Mouse (Mus musculus) limb, embryonic 14.5 days (tissue): Measurements from ENCODE around the gene Tmem88. TPM values are rescaled to one million over a fixed set of nuclear protein-coding genes. Genes with fewer than 3 reads are reported as not detected.

Source experiments
- ATAC-seq: fragments of 200-750 bp; cut with Nextera tagmentation; 2 replicates; pipeline ENCODE4 v1.8.0; 2017; ENCODE audit warnings: low read depth, moderate number of reproducible peaks, moderate TSS enrichment; ENCODE audit not compliant: low FRiP score
- DNase-seq: peaks from one replicate; pipeline ENCODE4 v3.0.0-alpha.2; 2015; ENCODE audit warnings: low spot score
- H3K27ac ChIP-seq: fragments of 300-500 bp; sonication (generic); replicated peaks from 2 replicates; pipeline ENCODE4 v1.5.1; 2014; ENCODE audit warnings: low read depth, mild to moderate bottlenecking, low read length, moderate library complexity, mixed read lengths
- H3K27me3 ChIP-seq: fragments of 300-500 bp; sonication (generic); 2 replicates; pipeline ENCODE4 v1.6.1; 2014; ENCODE audit warnings: low read length, mixed read lengths; ENCODE audit not compliant: control insufficient read depth, insufficient read depth
- H3K36me3 ChIP-seq: fragments of 300-500 bp; sonication (generic); 2 replicates; pipeline ENCODE4 v1.6.1; 2014; ENCODE audit warnings: mild to moderate bottlenecking, low read length, moderate library complexity, mixed read lengths; ENCODE audit not compliant: control insufficient read depth, insufficient read depth
- H3K4me1 ChIP-seq: fragments of 300-500 bp; sonication (generic); 2 replicates; pipeline ENCODE4 v1.6.1; 2014; ENCODE audit warnings: antibody characterized with exemption, low read length, mixed read lengths; ENCODE audit not compliant: control insufficient read depth, insufficient read depth
- H3K4me2 ChIP-seq: fragments of 300-500 bp; sonication (generic); replicated peaks from 2 replicates; pipeline ENCODE4 v1.6.1; 2014; ENCODE audit warnings: low read depth, mild to moderate bottlenecking, low read length, moderate library complexity; ENCODE audit not compliant: severe bottlenecking
- H3K4me3 ChIP-seq: fragments of 300-500 bp; sonication (generic); replicated peaks from 2 replicates; pipeline ENCODE4 v1.5.1; 2014; ENCODE audit warnings: low read length
- H3K9ac ChIP-seq: fragments of 300-500 bp; sonication (generic); 2 replicates; pipeline ENCODE4 v1.6.1; 2014; ENCODE audit warnings: mild to moderate bottlenecking, low read depth, low read length, moderate library complexity; ENCODE audit not compliant: severe bottlenecking
- H3K9me3 ChIP-seq: fragments of 300-500 bp; sonication (generic); 2 replicates; pipeline ENCODE4 v1.6.1; 2016; ENCODE audit warnings: low read length; ENCODE audit not compliant: control insufficient read depth
- POLR2A ChIP-seq: fragments of 200-500 bp; IDR thresholded peaks from 2 replicates; pipeline ENCODE4 v1.8.0; 2012; ENCODE audit warnings: inconsistent platforms, mild to moderate bottlenecking, moderate library complexity, borderline replicate concordance; ENCODE audit not compliant: insufficient read depth, insufficient read length; ENCODE audit errors: extremely low read depth
- WGBS: fragments of 180-500 bp; shearing (Covaris S2); extraction: QIAGEN DNeasy Blood & Tissue Kit; methylation state at CpG from one replicate; pipeline ENCODE4 v1.1.7; 2014; 5-methylcytosine and 5-hydroxymethylcytosine counted together
- polyA plus RNA-seq, 2 experiments: library from polyadenylated mRNA; depleted of rRNA in 1 of 2; stranded (reverse) in 1 of 2; unstranded in 1 of 2; fragments of >200 nt; fragmentation: Nextera tagmentation in 1 of 2; extraction: Ambion mirVana in 1 of 2; gene quantifications; 2 replicates each; pipeline versions ENCODE4 v1.2.1 to v1.2.3; 2012 to 2014

The Tmem88 gene
- polyA plus RNA-seq, 2 experiments, result 17.0 to 18.9 TPM

- Histone ChIP-seq H3K27me3 (no peaks in the 10 kb centered on the region), H3K9ac (peak overlapping the region; percentile 100), H3K36me3 (peaks cover 25% of the 10 kb centered on the region), H3K4me2 (peak overlapping the region; percentile 94), H3K4me3 (peak overlapping the region; percentile 94), H3K27ac (peak overlapping the region; percentile 100), H3K4me1 (peaks cover 46% of the 10 kb centered on the region), H3K9me3 (no peaks in the 10 kb centered on the region)
- TF ChIP-seq POLR2A, result no peak
- under 1% methylated on average over 22 of the region's 22 CpGs for WGBS
- ATAC-seq, result no peak
- peak; percentile 33 for DNase-seq
Measured at GRCm38 (mm10) chr11:69366855-69367615, 31.0 kb downstream of the Tmem88 start.

DNA sequence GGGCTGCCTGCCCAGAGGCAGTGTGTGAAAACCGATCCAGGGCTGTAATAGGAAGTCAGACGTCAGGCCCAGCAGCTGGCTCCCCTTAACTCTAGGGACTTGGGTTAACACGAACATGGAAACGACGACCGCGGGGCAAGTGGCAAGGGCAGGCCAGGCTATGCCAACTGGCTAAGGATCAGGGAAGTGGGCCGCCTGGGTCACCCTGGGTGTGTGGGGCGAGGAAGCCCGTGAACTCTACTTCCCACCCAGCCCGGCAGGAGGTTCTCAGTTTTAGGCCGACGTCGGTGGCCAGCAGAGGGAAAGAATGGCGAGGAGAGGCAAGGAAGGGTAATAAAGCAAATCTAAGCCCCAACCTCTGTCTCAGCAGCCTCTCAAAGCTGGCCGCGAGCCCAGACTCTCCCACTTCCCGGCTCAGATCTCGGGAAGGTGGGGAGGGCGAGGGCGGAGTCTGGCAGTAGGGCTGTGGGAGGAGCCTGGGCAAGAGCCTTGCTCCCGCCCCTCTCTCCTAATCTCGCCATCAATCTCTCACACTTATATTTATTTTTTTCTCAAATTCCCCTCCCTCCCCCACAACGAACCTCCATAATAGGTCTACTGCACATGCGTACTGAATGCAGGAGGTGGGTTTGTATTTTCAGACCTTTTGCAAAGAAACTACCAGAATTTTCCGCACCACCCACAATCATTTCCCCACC is 31.7 kb downstream of the Tmem88 start:
- DNase-seq (peak; percentile 99), ATAC-seq (peak; percentile 86)
- peak; percentile 39; the same call in 1 of the 2 replicates for TF ChIP-seq POLR2A
- Histone ChIP-seq H3K9ac (peak overlapping the region; percentile 61), H3K9me3 (no peaks in the 10 kb centered on the region), H3K27ac (peak overlapping the region; percentile 100), H3K4me1 (peaks cover 40% of the 10 kb centered on the region), H3K4me2 (peak overlapping the region; percentile 94), H3K36me3 (peaks cover 32% of the 10 kb centered on the region), H3K4me3 (peak overlapping the region; percentile 94), H3K27me3 (no peaks in the 10 kb centered on the region)
- under 1% methylated on average over 26 of the region's 26 CpGs for WGBS

DNA sequence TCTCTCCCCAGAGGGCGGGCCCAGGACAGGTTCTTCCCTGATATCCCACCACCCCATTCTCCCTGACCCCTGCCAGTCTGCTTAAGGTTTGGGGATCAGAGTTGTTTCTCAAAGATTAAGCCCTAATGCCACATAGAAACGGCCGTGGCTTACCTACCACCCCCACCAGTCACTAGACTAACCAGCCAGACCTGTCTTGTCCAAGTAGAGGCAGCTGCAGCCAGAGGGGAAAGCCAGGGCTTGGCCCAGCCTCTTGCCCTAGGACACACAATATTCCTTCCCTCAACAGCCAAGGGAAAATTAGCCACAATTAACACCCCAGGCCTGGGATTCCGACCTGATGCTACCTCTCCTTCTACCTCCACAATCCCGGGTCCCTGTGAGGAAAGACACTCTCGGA is 32.3 kb downstream of the Tmem88 start:
- Histone ChIP-seq H3K36me3 (peaks cover 38% of the 10 kb centered on the region), H3K9me3 (no peaks in the 10 kb centered on the region), H3K4me3 (peak overlapping the region; percentile 94), H3K27me3 (no peaks in the 10 kb centered on the region), H3K27ac (peak overlapping the region; percentile 94), H3K9ac (peak overlapping the region; percentile 61), H3K4me1 (peaks cover 35% of the 10 kb centered on the region), H3K4me2 (peak overlapping the region; percentile 94)
- no peak for TF ChIP-seq POLR2A
- DNase-seq, result peak; percentile 15
- no peak for ATAC-seq
- WGBS, result 15% methylated on average over 6 of the region's 6 CpGs

GRCm38 (mm10) chr11:69364910-69365309 is 33.1 kb downstream of the Tmem88 start:
- Histone ChIP-seq H3K27me3 (no peaks in the 10 kb centered on the region), H3K9me3 (no peaks in the 10 kb centered on the region), H3K4me3 (peak overlapping the region; percentile 94), H3K4me2 (peak overlapping the region; percentile 94), H3K4me1 (peaks cover 31% of the 10 kb centered on the region), H3K9ac (0 out of 2 replicates have a peak overlapping the region, but pooled peaks have one; percentile 35), H3K36me3 (peaks cover 46% of the 10 kb centered on the region), H3K27ac (peak overlapping the region; percentile 94)
- WGBS, result 3% methylated on average over 6 of the region's 6 CpGs
- peak; percentile 84 for DNase-seq
- ATAC-seq, result peak; percentile 4
- no peak for TF ChIP-seq POLR2A

DNA sequence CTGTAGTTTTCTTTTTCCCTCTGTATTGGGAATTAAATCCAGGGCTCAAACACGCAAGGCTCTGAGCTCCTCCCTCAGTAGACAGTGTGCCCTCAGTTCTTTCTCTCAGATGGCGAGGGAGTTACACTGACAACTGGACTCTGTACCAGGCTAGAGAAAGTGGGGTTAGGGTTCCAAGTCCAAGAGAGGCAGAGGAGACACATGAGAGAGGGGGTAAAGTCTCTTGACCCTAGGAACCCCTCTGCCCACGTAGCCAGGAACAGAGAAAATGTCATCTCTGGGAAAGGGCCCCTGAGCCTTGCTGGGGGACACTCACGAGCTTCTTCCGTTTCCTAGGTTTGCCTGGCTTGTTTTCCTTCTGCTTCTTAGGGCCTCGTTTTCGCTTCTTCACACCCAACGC is 33.7 kb downstream of the Tmem88 start:
- H3K4me3 ChIP-seq, result peak overlapping the region; percentile 94; the same call in 1 of the 2 replicates
- peak overlapping the region; percentile 94 for H3K27ac ChIP-seq
- H3K9me3 ChIP-seq, result no peaks in the 10 kb centered on the region
- H3K9ac ChIP-seq, result no peak overlapping the region
- 48% methylated on average over 8 of the region's 8 CpGs for WGBS
- H3K4me1 ChIP-seq, result peaks cover 31% of the 10 kb centered on the region
- DNase-seq, result no peak
- H3K36me3 ChIP-seq, result peaks cover 51% of the 10 kb centered on the region
- TF ChIP-seq POLR2A, result no peak
- no peak for ATAC-seq
- H3K4me2 ChIP-seq, result peak overlapping the region; percentile 94
- H3K27me3 ChIP-seq, result no peaks in the 10 kb centered on the region
